Mouse (Mus musculus): ENCODE measurements around the gene Opalin.

Opalin gene

DNA sequence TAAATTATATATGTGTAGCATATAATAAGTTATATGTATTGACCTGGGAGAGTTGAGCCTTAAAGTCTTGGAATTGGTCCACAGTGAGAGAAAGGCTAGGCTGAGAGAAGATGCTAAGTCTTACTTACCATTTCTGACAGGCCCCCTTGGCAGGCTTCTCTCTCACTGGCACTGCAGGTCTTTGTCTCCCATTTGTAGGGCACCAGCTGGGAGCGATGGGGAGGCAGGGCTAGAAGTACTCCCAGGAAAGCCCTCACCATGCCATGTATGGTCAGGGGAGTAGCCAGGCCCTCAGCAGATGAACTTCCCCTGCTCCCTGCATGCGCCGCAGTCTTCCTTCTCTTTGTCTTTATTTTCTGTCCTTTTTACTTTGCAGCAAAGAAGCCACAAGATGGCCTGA is at the start of gene Opalin:
TSS of gene Opalin (minus strand) at position 208 of the 400 bp plus-strand sequence.
- no peak for DNase-seq (ENCODE audit: low read depth)

DNA sequence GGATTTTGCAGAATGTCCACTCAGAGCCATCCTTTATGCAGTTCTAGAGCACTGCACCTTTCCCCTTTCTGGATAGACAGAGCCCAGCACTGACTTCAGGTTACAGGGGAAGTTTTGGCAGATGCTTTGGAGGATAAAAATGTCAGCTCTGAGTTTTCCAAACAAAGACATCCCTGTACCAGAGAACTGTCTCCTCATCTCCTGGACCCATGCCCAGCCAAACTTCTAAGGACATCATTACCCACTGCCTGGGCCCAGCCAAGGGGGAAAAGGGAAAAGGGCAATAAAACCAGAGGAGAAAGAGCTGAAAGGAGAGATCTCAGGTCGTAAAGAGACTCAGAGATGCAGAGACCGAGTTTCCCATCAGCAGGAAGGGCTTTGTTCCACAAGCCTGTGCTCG is 46.1 kb upstream of the Opalin start:
- DNase-seq (ENCODE audit: low read depth) = no peak

DNA sequence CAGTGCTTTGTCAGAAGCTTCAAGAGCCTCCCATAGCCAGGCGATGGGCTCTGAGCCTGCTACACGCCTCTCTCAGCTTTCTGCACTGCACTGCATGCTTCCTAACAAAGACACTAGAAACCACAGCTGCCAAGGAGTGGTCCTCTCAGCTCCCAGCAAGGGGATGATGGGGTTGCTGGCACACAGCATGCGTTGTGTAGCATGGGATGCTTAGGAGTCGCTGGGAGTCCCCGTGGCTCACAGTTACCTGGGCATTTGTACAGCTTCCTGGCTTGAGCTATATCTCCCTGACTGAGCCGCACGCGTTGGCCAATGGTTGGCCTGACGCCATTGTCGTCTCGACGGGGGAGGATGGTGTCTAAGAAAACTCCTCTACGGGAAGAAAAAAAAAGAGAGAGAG is 43.0 kb upstream of the Opalin start:
- no peak for DNase-seq (ENCODE audit: low read depth)

DNA sequence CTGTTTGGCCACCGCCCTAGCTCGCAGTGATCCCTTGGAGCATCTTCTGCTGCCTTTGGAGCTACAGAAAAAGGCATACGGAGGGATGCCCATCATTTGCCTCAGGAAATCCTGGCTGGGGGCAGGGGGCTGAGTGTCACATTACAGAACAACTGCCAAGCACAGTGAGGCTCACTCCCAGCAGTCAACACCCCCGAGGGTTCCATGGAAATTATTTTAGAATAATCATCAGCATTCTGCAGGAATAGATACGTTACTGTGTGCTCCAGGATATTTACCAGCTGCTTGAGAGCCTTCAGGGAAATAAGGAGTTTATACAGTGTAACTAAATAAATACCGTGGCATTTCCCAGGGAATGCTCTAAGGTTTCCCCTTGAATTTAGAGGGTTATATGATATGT is 41.4 kb upstream of the Opalin start:
- DNase-seq (ENCODE audit: low read depth) = no peak

DNA sequence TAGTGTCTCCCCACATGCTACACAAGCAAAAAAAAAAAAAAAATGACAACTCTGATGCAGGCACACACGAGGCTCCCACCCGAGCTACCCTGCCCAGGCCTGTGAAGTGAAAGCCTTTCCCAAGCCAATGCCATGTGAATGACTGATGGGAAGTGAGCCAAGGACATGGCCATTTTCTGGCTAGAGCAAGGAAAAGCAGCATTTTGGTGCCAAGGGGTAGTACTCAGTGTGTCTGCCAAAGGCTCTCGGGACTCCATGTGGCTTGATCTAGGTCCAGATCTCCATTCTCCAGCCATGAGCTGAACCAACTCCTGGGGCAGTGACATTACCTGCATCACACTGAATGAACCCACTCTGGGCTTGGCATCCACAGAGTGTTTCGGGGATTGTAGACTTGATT is 40.4 kb upstream of the Opalin start:
- no peak for DNase-seq (ENCODE audit: low read depth)

DNA sequence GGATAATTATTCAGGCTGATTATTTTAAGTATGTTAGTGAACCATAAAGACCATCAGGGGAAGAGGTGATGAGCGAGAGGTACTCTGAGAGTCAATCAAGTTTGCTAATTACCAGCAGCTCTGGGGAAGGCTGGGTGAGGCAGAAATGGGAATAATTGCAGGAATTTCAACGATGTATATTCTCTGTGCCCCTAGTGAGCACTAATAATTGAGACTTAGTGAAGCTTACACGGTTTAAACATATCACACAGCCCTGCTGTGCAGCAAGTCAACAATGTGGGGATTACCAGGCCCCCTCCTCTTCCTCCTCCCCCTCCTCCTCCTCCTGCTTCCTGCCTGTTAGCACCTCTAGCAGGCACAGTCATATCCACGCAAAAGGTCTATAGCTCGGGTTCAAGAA is 37.7 kb upstream of the Opalin start:
- DNase-seq (ENCODE audit: low read depth) = no peak

DNA sequence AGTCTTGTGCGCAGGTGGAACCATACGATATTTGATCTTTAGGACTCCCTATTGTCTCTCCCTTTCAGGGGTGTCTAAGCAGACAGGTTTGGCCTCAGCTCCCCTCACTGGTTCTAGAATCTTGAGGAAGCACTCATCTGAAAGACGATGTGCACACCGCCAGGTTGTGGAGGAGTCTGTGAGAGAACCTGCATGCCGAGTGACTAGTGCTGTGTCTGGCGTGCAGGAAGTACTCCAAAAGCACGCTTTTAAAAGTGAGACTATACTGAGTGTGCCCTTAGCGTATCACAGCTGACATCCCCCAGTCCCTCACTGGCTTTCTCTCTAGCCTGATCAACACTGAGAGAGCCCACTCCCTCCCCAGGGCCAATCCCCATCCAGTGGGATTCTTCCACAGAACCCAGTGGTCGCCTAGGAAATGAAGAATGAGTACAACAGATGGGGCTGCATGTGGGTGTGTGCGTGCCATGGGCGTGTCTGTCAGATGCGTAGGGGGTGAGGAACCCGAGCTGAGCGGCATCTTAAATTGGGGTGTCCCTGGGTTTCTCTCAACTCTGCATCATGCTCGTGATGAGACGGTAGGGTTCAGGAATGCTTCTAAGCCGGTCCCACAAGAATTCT is 37.1 kb upstream of the Opalin start:
- no peak for DNase-seq (ENCODE audit: low read depth)

DNA sequence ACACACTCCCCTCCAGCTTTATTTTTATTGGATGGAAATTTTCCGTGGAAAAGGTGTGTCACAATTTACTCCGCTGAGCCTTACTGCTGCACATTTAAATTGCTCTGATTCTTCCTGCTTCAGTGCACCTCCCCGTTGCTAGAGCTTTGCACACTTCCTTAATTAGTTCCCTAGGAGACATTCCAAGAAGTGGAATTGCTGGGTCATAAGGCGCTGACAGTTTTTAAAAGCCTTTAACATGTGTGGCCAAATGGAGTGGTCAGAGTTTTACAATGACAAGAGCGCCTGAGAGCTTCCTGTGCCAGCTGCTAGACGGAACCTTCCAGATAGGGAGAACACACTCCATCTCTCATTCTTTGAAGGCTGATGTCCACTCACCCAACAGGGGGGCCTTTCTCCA is 35.7 kb upstream of the Opalin start:
- DNase-seq (ENCODE audit: low read depth) = no peak

DNA sequence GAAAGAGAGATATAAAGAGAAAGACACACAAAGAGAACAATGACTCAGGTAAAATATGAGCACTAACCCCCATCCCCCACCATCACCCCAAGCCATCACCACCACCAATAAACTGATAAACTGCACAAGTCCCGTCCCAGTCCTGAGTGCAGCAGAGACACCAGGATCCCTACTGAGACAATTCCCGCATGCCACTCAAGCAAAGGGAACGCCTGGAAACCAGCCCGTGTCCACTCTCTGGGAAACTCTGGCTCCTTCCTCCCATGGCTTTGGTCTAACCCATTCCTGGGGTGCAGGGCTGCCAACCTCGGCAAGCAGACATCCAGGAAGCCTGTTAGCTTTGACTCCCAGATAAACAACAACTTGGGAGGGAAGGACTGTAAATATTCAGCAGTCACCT is 33.1 kb upstream of the Opalin start:
- DNase-seq (ENCODE audit: low read depth) = no peak

DNA sequence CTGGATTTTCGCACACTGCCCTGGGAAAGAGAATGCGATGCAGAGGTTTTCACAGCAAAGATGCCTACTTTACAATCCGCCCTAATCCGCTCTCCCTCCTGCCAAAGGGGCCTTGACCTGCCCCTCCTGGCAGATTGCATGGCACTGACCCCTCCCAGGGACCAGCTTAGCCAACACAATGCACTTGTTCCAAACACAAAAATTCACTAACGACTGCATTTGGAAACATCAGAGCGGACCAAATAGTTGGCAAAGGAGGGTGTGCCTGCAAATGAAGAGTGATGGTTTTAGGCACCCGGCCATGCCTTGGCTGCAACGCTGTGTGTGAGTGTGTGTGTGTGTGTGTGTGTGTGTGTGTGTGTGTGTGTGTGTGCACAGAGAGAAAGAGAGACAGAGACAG is 32.6 kb upstream of the Opalin start:
- DNase-seq (ENCODE audit: low read depth) = no peak

DNA sequence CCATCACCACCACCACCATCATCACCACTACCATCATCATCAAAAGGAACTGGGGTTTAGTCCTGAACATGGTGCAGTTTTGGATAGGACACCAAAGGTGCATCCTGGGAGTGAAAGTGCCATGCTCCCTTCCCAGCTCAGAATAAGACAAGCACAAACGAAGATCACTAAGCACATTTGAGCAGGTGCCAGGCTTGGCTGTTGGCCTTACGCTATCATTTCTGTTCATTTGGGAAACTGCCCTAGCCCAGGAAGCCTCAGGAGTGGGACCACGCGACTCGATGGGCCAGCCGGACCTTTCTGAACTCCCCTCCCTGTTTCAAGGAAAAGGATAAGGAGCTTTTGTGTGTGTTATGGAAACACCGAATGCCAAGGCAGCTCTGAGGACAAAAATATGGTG is 31.8 kb upstream of the Opalin start:
- DNase-seq (ENCODE audit: low read depth) = no peak

DNA sequence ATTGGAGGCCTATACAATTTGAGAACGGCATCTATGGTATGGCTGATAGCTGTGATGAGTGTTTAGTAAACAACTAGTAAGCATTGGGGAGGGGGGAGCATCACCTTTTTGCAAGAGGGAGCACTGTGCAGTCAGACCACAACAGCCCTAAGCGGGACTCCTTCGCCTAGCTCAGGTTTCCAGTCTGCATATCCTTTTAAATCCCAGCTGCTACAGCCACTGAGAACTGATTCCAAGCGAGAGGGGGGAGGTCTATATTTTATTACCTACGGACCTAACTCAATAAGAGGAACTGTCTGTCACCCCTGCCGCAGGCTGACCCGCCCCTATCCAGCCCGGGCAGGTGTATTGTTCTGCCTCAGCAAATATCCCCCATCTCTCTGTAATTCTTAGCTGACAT is 30.6 kb upstream of the Opalin start:
- DNase-seq (ENCODE audit: low read depth) = no peak

DNA sequence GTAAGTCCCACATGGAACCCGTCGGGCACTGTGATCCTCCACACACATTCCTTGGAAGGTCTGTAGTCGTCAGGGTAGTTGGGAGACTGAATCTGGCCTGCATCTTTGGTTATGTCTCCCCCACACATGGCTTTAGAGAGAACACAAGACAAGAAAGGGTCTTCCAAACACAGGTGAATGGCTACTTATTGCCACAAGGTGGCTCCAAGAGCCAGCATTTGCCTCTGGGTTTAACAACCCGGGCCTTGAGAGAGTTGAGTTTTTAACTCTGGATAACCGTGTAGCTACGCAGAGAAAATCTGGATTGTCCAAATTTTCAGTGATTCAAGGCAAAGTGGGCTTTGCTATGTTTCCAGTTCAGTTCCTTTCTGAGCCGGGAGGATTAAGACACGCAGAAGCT is 28.0 kb upstream of the Opalin start:
- no peak for DNase-seq (ENCODE audit: low read depth)

DNA sequence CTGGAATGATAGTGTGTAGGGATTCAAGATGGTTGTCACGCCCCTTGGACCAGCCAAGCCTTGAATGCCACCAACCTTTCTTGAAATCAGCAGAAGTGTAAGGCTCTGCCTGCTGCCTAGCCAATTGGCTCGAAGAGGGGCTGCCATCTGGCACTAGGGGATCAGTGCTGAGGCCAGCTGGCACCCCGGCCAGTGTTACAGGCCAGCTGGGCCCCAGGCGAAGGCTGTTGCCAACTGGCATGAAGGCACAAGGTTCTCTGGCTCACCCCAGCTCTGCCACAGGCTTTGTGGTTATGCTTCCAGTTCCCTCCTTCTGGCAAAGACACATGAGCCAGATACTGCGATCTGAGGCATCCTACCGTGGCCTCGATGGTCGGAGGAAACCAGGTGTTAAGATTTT is 24.5 kb upstream of the Opalin start:
- no peak for DNase-seq (ENCODE audit: low read depth)

DNA sequence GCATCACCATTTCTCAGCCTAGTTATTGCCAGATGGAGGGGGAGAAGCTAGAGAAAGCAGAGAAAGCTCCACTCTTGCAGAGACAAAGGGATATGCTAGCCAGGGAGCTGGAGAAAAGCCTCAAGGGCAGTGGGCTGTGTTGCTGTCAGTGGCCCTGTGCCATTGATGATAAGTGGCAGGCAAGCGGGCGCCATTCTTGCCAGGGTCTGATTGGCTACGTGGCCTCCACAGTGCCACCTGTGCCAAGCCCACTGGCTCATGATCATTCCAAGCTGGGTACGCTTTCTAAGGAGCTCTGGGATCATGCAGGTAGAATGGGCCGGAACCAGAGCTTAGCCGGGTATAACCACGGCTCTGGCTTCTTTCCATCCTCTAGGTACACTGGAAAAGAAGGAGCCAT is 23.9 kb upstream of the Opalin start:
- no peak for DNase-seq (ENCODE audit: low read depth)

DNA sequence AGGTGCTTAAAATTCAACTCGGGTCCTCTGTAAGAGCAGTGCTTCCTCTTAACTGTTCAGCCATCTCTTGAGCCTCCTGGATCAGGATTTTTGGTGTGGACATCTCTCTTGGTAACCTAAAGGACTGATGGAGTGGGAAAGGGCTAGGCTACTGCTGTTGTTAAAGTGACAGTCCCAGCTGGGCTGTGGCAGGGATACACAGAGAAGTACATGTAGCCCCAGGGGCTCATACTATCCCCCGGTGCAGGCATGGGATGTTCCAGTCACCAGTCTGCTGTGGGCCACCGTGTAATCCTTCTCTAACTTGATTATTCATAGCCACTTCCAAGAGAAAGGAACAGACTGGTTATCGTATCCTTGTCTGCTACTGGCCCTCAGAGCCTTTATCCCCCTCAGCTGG is 20.1 kb upstream of the Opalin start:
- DNase-seq (ENCODE audit: low read depth) = no peak

DNA sequence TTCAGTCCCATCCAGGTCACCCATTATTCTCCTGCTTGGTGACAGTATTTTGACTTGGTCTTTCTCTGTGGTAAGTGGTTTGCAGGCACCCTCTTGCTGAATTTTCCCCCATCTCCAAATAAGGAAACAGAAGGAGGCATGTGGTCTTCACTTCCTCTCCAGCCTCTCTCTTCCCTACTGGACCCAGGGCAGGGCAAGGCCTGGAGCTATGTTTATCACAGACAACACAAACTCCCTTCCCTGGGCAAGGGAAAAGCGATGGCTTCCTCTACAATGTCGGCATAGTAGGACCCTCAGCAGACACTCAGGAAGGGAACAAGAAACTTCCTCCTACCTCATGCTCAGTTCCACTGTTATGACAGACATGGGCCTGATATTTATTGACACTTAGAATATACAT is 15.0 kb upstream of the Opalin start:
- DNase-seq (ENCODE audit: low read depth) = no peak

DNA sequence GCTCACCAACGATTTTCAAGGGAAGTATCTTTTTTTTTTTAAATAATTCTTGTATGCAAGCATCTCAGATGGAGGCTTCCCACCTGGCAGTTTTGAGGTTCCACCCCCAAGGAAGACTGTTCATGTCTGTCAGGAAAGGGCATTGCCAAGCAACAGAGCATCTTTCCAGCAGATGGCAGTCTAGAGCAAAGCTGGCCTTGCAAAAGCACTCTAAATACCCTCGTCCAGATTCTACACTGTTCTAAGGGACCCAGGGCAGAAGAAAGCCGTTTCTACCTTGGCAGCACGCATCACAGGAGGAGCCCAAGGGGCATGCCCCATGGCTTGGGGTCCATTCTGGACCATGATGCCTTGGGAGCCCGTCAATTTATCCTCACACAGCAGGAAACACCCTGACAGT is 12.9 kb upstream of the Opalin start:
- DNase-seq (ENCODE audit: low read depth) = no peak

DNA sequence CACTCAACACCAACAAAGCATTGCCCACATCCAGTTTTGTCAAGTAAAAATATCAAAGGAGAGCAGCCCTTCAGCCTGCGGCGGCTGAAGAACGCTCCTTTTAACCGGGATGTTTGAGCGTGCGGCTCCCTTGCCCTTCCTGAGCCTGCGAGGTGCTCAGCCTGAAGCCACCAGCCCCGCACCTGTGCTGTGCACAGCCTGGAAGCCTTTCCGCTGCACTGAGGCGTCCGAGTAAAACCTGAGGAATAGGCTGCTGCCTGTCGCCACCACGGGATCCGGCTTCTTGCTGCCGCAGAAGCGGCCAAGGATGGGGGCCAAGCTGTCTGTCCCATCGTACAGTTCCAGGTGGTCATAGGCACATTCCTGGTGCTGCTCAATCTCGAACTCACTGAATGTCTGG is 11.6 kb upstream of the Opalin start:
- DNase-seq (ENCODE audit: low read depth) = no peak

DNA sequence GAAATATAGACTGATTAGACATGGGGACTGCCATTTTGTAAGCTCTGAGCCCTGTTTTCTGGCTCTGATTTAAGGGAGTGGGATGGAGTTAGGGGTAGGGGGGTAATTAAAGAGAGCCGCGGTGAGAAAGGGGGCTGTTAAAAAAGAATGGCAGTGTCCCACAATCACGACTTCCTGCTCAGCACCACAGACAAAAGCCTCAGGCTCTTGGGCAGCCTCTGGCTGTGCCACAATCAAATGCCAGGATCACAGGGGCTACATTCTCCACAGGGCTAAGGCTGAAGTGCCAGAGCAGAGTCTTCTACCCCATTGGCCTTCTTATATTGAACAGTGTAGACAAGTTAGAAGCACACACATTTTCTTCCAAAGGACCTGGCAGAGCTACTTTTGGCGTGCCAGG is 11.0 kb upstream of the Opalin start:
- no peak for DNase-seq (ENCODE audit: low read depth)

DNA sequence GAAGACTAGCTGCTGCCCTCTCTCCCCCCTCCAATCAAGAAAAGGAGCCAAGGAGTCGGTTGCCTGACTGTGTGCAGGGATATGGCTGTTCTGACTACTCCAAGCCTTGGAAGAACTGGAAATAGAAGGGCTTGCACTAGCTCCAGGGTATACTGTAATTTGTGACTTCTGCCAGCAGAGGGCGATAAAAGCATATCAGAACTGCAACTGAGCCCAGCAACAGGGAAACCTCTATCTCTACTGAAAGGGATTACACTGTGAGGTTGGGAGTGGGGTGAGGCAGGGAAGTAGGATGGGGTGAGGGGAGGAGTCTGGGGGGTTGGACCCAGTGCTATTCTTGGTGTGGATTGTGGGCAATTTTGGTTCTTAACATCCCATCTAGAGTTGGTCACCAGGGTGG is 9.8 kb upstream of the Opalin start:
- DNase-seq (ENCODE audit: low read depth) = no peak

DNA sequence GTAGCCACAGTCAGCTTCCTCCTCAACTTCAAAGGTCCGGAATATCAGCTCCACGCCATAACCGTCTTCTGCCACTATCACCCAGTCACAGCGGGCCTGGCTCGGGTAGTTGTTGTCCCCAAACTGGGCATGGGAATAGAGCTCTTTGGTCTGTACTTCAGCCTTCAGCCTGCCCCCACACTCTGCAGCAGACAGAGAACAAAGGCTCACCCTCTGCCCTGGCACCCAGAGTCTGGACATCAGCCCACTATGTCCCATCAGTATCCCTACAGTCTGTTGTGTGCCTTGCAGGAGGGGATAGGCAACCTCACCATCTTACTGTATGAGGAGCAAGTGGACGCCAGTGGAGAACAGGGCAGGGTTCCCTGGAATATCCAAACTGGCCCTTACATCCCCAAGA is 9.4 kb upstream of the Opalin start:
- no peak for DNase-seq (ENCODE audit: low read depth)

DNA sequence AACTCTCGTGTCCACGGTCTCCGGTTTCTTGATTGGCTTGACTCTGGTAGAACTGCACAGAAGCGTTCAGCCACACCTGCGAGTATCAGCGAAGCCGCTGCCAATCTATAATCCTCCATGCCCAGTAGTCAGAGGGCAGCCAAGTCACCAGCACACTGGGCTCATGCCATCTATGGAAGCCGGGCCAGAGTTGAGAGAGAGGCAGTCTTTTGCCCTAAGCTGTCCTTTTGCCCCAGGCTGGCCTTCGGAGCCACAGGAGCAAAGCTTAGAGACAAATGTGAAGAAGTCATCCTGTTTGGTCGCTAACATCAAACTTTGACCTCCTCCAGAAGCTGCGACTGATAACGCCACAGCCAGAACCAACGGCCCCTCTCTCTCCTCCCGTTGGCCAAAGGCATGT is 6.7 kb upstream of the Opalin start:
- DNase-seq (ENCODE audit: low read depth) = no peak

DNA sequence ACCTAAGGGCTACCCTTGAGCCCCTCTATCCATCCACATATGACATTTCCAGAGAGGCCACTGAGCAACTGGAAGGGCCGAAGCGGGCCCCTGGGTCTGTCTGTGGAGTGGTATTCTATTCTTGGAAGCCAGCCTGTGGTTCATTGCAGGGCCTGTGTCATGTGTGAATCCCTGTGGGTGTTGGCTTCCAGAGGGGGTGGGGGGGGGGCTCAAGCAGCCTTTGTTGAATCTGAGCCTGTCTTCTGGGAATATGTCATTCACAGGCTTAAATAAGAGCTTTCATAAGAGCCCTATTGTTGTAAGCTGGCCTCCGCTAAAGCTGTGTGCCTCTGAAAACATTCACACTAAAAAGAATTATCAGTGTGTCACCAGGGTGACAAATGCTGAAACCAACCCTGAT is 4.7 kb upstream of the Opalin start:
- DNase-seq (ENCODE audit: low read depth) = no peak
